Mouse (Mus musculus) kidney, embryonic 15.5 days (tissue): ENCODE results near the gene Tekt2. TPM values are rescaled to one million over a fixed set of nuclear protein-coding genes. Genes with fewer than 3 reads are reported as not detected.

Experiments used
- polyA plus RNA-seq: library from polyadenylated mRNA; unstranded; fragments of >200 nt; fragmentation: Nextera tagmentation; extraction: Ambion mirVana; gene quantifications from 2 replicates; pipeline ENCODE4 v1.2.1, GENCODE M21; 2015

The Tekt2 gene
- polyA plus RNA-seq, 1 experiment from 2014 or later = 4.7 TPM

Other genes starting within 250 kb of the Tekt2 start
- gene Lsm10, start 229.1 kb downstream of the Tekt2 start, polyA plus RNA-seq = 51.8 and 52.9 TPM in 2 replicates
- 38.2 and 41.3 TPM in 2 replicates for gene Stk40, start 221.7 kb downstream of the Tekt2 start, polyA plus RNA-seq
- gene Eva1b, start 177.9 kb downstream of the Tekt2 start, polyA plus RNA-seq = 90.0 and 98.5 TPM in 2 replicates
- 8.3 and 9.5 TPM in 2 replicates for gene Sh3d21, start 162.2 kb downstream of the Tekt2 start, polyA plus RNA-seq
- gene Thrap3, start 122.9 kb downstream of the Tekt2 start, polyA plus RNA-seq = 219 and 230 TPM in 2 replicates
- 39.6 and 40.7 TPM in 2 replicates for gene Map7d1, start 69.3 kb downstream of the Tekt2 start, polyA plus RNA-seq
- gene Trappc3, start 63.4 kb downstream of the Tekt2 start, polyA plus RNA-seq = 106 and 111 TPM in 2 replicates
- 10.6 and 15.2 TPM in 2 replicates for gene Col8a2, start 38.9 kb downstream of the Tekt2 start, polyA plus RNA-seq
- 74.4 and 81.1 TPM in 2 replicates for gene Adprhl2, start 4.0 kb downstream of the Tekt2 start, polyA plus RNA-seq
- gene Ago3, start 103.9 kb upstream of the Tekt2 start, polyA plus RNA-seq = 12.9 and 15.9 TPM in 2 replicates
- 5.1 and 5.2 TPM in 2 replicates for gene Ago1, start 142.9 kb upstream of the Tekt2 start, polyA plus RNA-seq
- gene Ago4, start 207.8 kb upstream of the Tekt2 start, polyA plus RNA-seq = 1.4 and 1.8 TPM in 2 replicates
- gene Clspn, start 231.2 kb upstream of the Tekt2 start, polyA plus RNA-seq = 39.2 and 40.3 TPM in 2 replicates